Mouse (Mus musculus) right cerebral cortex, postnatal 25 days (tissue): ENCODE results near the gene Cmss1.

Experiments
- DNase-seq: peaks from one replicate; pipeline ENCODE4 v3.0.0; 2022

The Cmss1 gene

GRCm38 (mm10) chr16:57280221-57281217, 326.1 kb downstream of the Cmss1 start:
- no peak for DNase-seq

GRCm38 (mm10) chr16:57278976-57279626, 327.6 kb downstream of the Cmss1 start:
- no peak for DNase-seq

- DNase-seq, result no peak
These were observed 336.9 kb downstream of the Cmss1 start for GRCm38 (mm10) chr16:57269751-57270150.

- peak; percentile 48 for DNase-seq
These were observed 338.4 kb downstream of the Cmss1 start for GRCm38 (mm10) chr16:57268058-57268841.

GRCm38 (mm10) chr16:57267068-57267467, 339.6 kb downstream of the Cmss1 start:
- DNase-seq, result no peak

GRCm38 (mm10) chr16:57260152-57260551, 346.5 kb downstream of the Cmss1 start:
- DNase-seq, result no peak

- no peak for DNase-seq
These were observed 347.1 kb downstream of the Cmss1 start for GRCm38 (mm10) chr16:57259356-57260083.
